Mouse (Mus musculus): ENCODE measurements around the gene Lrrfip1.

DNA sequence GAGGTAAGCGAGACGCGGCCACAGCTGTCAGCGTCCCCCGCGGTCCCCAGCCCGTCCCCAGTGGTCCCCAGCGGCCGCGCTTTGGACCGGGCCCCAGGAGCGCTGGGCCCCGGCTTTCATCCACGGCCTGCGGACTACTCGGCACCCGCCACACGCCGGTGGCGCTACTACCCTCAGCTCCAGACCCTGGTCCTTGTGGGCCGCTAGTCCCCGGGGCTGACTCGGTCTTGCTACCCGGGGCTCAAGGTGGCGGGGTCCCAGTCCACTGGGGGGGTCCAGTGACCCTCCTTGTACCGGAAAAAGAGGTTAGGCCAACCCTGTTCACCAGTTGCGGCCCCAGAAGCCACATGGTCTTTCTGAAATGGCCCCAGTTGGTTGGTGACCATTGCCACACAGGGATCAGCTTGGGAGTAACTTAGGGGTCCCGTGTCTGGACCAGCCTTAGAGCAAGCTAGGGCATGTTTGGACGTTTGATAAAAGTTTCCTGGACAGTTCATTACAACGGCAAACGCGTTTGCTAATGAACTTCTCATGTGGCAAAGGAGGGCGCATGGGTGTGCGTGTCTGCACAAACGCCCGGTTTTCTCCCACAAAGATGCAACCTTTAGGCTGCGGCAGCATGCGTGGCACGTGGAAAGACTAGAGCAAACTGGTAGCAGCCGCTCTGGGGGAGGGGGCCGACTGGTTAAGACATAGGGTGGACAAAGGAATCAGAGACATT is 514 bp downstream of the Lrrfip1 start:
- no peak for TF ChIP-seq POLR2A (IDR thresholded peaks at IDR 0.05; ENCODE audit: control insufficient read depth, low read depth, low read length)
- no peak for TF ChIP-seq CTCF (IDR thresholded peaks at IDR 0.05; ENCODE audit: control insufficient read depth, insufficient read depth, insufficient replicate concordance, low read depth, low read length)
